Mouse (Mus musculus) kidney, postnatal 25 days (tissue): ENCODE data around the gene Myh9.

Source experiments
- DNase-seq, 2 experiments: peaks; one replicate each; pipeline ENCODE4 v3.0.0; 2021; ENCODE audit warnings: mixed read lengths in 2 of 2

Myh9 gene

DNA sequence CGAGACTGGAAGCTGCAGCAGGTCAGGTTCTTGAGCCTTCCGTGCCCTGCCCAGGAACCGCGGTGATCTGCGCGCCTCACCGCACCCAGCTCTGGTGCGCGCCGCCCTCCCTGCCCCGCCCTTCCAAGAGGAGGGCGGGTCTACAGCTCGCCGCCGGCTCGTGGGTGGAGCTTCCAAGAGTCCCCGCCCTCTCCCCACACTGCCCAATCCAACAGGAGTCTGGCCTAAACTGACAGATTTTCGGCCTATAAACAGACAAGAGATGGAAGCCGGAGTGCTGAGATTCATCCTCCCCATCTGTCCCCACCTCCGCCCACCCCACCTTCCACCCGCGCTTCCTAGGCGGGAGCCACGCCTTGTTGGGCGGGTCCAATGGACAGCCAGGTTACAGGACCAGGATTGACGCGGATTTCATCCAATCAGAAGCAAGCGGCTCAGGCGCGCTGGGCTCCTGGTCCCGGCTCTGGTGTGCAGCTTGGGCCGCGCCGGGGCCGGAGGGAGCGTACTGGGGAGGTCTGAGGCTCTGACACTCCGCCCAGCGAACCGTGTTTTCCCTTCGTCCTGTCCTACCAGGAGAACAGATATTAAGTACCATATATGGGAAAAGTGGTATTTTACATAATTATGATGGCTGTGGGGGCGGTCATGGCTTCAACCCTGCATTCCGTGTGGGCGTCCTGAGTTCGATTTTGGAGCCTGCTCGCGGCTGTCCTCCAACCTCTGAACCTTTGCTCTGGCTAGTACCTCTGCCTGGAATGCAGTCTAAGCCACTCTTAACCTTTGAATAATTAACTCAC is at the start of gene Myh9:
Gene Myh9 (minus strand): TSS at position 129 of the 797 bp plus-strand sequence.
- DNase-seq: peak; percentile 100

- DNase-seq: peak; percentile 65 to 78
Observed at GRCm38 (mm10) chr15:77891766-77892165, 49.8 kb upstream of the Myh9 start.

GRCm38 (mm10) chr15:77889761-77890422 is 47.9 kb upstream of the Myh9 start:
- DNase-seq: peak in 1 of 2 experiments; percentile 33

DNA sequence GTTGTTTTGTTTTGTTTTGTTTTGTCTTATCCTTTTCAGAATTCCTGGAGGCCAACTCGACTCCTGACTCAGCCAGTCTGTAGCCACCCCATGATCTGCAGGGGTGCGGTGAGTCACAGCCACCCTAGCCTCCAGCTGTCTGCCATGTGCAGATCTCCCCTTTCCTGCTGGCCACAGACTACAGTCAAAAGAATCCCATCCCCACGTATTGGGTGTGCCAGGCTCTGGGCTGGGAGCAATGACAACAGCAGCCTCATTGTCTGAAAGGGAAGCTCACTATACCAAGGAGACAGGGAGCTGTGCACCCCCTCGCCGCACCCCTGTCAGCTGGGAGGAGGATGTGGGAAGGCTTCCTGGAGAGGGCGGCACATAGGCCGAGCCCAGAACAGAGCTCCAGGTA is 46.3 kb upstream of the Myh9 start:
- peak in 1 of 2 experiments; percentile 37 for DNase-seq

DNA sequence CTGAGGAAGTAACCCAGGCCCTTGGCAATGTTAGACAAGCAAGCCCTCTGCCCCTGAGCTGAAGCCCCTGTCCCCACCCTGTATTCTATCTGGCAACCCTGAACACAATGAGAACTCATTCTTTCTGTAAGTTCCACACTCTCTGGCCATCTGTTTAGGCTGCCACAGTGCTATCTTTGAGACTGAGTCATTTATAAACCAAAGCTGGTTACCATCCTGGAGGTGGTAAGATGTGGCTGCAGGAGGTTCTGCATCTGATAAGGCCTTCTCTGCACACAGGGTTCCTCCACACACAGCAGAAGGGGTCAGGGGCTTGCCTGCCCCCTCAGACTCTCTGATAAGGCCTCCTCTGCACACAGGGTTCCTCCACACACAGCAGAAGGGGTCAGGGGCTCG is 45.1 kb upstream of the Myh9 start:
- no peak for DNase-seq

DNA sequence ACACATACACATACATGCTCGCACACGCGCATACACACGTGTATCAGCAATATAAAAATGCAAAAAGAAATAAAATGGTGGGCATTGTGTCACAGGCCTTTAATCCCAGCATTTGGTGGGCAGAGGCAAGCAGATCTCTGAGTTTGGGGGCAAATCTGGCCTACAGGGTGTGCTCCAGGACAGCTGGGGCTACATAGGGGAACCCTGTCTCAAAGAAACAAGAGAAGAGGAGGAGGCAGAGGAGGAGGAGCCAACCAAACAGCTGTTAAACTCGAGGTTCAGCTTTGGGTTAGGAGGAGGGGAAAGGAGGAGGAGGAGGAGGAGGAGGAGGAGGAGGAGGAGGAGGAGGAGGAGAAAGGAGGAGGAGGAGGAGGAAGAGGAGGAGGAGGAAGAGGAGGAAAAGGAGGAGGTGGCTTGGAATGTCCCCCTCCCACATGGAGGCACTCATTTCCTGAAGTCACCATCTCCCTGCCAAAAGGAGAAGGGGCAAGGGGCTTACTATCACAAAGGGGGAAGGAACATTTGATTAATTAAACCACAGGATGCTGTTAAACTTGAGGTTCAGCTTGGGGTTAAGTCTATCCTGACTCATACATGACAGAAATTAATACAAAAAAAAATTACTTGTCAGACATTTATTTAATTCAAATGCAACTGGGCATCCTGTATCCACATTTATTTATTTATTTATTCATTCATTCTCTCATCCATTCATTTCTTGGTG is 44.6 kb upstream of the Myh9 start:
- DNase-seq: peak in 1 of 2 experiments; percentile 52

DNA sequence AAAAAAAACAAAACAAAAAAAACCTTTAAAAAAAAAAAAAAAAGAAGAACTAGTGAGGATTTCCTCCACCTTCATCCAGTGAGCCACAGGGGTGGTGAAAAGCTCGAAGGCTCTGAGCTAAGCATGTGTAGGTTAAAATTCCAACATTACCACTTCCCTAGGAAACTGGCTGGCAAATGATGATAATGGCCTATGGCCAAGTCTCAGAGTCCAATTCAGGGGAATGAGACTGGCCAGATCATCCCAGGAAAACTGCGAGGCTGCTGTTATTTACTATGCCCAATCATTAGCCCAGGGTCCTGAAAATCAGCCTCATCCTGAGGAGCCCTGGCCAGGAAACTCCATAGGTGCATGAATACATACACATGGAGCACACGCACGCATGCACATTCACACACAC is 44.0 kb upstream of the Myh9 start:
- peak; percentile 57 to 63 for DNase-seq

DNA sequence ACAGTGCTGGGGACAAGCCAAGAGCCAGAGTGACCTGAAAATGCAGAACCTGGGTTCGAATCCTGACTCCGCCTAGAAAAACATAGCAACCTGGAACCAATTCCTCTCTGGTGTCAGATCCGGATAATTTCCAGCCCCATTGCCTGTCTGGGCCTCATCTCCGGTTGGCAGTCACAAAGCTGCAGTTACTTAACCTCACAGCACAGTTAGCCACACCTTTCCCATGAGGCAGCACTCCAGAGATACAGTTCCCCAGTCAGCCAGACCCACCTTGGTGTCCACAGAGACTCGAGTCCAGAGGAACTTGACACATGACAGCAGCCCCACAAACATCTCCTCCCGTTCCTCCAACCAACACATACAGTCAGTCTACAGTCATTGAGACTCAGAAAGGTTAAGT is 43.2 kb upstream of the Myh9 start:
- no peak for DNase-seq

DNA sequence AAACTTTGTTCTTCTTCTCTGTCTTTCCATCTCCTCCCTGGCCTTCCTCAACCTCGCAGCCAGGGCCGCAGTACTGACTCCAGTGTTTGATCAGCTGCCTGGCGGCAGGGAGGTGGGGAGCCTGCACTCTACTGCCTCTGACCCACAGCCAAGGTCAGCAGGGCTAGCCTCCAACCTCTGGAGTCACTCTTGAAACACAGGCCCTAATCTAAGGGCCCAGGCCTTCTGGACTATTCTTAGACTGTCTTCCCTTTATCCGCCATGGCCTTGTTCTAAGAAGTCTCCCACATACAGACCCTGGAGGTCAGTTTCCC is 41.7 kb upstream of the Myh9 start:
- DNase-seq: peak; percentile 32 to 52

DNA sequence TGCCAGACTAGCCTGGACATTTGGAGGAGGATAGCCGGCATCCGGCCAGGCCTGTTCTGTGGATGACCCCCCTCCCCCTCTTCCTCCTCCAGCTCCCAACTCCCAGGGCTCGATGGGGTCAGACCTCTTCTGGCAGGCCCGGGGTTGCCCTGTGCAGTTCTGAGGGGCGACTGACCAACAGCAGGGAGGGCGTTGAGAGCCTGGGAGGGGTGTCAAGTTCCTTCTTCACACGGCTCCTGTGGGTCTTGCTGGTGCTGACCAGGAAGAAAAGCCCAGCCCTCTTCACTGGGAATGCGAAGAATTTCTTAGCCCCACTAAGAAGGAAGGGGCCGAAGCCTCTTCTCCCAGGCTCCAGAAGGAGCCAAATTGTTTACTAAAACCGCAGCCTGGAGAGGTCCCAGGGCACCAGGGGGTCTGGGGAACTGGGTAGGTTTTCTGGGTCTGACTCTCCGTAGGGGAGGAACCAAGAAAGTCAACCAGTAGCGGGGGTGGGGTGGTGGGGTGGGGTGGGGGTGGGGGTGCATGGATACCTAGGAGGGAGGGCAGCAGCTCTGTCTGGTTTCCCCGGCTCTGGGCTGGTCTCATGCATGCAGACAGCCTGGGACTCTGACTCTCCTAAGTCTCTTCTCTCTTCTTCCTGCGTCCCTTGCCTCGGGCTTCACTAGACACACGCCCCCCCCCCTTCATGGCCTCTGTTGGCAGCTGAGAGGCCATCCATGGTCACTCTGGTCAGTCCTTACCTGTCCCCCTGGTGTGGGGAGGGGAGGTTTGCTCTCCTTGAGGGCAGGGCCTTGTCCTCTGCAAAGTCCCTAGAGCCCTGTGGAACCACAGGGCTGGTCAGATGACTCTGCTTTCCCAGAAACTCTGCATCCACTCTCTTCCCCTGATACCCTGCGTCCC is 41.1 kb upstream of the Myh9 start:
- peak; percentile 67 to 79 for DNase-seq

DNA sequence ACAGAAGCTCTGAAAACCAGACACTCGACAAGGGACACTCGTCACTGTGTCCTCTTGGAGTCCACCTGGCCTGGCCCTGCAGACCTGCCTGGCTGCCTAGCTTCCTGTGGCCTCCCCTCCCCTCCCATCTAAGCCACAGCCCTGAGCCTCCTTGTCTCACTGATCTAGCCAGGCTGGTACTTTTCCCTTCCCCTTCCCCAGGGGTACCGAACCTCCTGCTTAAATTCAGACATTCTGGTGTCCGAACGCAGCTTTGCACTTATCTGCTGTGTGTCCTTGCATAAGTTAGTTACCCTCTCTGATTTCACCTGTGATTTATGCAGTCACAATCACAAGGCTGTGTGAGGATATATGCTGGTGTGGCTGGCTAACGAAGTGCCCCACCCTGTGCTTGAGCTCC is 40.3 kb upstream of the Myh9 start:
- no peak for DNase-seq

DNA sequence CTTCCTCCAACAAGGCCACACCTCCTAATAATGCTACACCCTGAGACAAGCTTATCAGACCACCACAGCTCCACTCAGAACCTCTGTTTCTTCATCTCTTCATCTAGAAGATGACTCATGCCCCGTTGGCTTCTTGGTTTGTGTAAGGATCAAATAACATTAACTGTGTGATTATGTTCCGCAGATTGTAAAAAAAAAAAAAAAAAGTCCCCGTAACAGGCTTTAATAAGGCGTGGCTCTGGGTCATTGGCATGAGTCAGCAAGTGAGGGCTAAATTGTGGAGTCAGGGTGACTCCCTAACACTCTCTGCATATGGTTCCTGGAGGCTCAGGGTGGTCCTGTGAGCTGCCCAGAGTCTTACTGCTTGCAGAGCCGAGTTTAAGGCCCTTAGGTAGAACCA is 39.7 kb upstream of the Myh9 start:
- no peak for DNase-seq

DNA sequence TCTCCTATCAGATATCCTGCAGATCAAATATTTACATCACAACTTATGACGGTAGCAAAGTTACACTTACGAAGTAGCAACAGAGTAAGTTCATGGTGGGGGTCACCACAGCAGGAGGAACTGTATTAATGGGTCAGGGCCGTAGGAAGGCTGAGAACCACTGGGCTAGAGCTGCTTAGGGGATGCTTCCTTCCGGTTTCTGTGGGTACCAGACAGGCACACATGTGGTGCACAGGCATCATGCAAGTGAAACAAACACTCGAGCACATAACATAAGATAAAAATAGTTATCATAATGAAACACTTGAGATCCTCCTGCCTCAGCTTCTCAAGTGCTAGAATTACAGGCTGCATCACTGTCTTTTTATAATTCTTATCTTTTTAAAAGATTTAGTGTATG is 38.8 kb upstream of the Myh9 start:
- no peak for DNase-seq

- DNase-seq: no peak
Observed at GRCm38 (mm10) chr15:77879756-77880155, 37.8 kb upstream of the Myh9 start.

GRCm38 (mm10) chr15:77877209-77877608 is 35.2 kb upstream of the Myh9 start:
- DNase-seq: no peak

DNA sequence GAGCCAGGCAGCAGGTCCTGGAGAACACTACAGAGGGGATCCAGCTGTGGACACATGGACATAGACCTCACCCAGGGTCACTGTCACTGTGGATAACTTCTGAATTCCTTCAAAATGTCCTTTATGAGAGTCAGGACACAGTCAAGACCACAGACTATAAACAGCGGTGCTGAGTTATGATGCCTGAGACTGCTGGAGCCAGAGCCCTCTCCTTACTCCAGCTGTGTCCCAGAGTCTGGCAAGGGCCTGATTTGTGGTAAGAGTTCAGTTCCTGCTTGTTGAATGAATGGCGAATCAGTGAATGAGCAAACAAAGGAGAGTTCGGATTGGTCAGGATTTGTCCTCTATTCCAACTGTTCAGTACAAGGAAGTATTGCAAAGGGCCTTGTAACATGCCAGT is 34.7 kb upstream of the Myh9 start:
- DNase-seq: peak; percentile 36 to 74

DNA sequence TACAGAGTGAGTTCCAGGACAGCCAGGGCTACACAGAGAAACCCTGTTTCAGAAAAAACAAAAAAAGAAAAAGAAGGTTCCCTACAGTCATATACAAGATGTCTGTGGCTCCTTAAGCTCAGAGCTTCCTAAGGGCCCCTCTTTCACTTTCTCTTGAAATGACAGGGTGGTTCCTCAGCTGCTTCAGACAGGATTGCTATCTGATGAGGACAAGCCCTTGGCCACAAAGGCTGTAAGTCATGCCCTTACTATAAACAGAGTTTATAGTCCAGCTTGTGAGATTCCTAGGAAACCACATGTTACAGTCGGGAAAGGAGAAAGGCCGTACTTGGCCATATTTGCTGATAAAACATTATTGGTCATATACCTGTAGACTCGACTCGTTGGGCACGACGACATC is 34.0 kb upstream of the Myh9 start:
- DNase-seq: no peak

DNA sequence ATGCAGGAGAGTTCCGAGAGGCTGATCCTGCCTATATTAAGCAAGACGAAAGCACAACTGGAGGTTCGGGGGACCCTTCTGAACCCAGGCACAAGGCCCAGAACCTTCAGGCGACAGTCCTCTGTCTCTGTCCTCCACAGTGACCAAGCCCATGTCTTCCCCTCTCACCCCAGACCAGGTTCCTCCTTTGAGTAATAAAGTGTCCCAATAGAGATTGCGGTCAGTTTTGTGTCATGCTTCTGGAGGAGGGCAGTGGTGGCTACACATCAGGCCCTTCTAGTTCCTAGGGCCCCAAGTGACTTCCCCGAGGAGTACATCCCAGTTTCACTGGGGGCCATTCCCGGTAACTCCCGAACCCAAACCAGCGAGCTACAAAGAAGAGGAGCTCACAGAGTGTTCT is 32.8 kb upstream of the Myh9 start:
- DNase-seq: no peak

- DNase-seq: no peak
Observed at GRCm38 (mm10) chr15:77874310-77874709, 32.3 kb upstream of the Myh9 start.

DNA sequence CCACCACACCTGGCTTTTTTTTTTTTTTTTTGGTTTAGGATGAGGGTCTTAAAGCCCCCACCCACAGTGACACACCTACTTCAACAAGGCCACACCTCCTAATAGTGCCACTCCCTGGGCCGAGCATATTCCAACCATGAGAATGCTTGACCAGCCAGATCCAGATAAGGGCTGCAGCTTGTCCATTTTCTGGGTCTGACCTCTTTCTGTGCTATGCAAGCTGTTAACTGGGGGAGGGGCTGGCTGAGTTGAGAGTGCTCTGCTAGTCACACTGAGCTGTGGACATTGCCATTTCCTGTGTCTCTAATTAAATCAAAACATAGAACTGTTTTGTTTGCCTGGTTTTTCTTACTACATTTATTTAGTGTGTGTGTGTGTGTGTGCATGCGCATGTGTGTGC is 31.6 kb upstream of the Myh9 start:
- DNase-seq: peak; percentile 74 to 83

DNA sequence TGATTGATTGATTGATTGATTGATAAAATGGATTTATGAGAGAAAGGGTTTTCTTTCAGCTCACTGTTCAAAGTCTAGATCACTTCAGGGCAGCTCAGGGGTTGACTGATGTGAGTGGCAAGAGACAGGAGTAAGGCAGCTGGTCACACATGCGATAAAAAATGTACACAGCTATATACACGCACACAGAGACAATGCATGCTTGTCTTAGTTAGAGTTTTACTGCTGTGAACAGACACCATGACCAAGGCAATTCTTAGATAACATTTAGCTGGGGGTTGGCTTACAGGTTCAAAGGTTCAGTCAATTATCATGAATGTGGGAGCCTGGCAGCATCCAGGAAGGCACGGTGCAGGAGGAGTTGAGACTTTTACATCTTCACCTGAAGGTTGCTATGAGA is 31.0 kb upstream of the Myh9 start:
- no peak for DNase-seq

DNA sequence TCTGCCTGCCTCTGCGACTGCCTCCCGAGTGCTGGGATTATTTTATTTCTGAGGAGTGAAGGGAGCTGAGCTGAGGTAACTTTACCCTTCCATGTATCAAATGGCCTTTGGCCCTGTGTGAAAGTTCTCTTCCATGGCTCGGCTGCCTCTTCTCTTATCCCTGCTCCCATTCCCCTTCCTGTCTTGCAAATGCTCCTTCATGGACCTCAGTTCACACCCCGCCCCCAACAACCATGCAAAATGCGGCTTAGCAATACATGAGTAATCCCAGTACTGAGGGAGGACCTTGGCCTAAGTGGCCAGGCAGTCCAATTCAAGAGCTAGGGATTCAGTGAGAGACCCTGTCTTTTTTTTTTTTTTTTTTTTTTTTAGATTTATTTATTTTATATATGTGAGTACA is 26.4 kb upstream of the Myh9 start:
- DNase-seq: no peak
